Mouse (Mus musculus): ENCODE measurements around the gene Gpa33. TPM values are rescaled to one million over a fixed set of nuclear protein-coding genes. Genes with fewer than 3 reads are reported as not detected.

Gene Gpa33
- total and polyA plus RNA-seq, 3 experiments, result not detected

DNA sequence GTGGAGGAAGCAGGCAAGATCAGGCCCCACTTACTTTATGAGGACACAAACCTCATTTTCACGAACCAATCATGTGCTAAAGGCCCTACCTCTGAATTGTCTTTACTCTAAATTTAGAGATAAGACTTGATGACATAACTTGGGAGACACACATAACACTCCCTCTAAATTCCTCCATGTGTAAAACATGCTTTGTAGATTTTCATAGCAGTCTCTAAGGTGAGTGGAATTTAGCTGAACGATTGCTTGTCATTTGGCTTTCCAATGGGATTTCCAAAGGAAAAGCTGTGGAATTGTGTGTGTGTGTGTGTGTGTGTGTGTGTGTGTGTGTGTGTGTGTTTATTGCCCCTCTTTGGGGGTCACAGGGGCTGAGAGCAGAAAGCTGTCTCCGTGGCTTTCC lies 40.7 kb upstream of the Gpa33 start:
- Histone ChIP-seq H3K79me2 (ENCODE audit: control insufficient read depth, insufficient read depth, low read length, poor library complexity) (no peaks in the 10 kb centered on the region), H3K4me3 (ENCODE audit: control insufficient read depth in 1 of 2, insufficient read depth in 1 of 2, low read depth in 2 of 2, low read length in 2 of 2) (no peak overlapping the region), H3K27ac (ENCODE audit: control insufficient read depth, low read depth, low read length) (no peak overlapping the region), H3K4me1 (ENCODE audit: control insufficient read depth in 1 of 2, insufficient read depth in 2 of 2, low read length in 2 of 2) (no peaks in the 10 kb centered on the region), H3K9me3 (replicated peaks; ENCODE audit: insufficient read depth, low read length) (no peaks in the 10 kb centered on the region), H3K9ac (ENCODE audit: control insufficient read depth, low read depth, low read length, poor library complexity, severe bottlenecking) (no peak overlapping the region), H3K36me3 (ENCODE audit: control insufficient read depth in 1 of 2, insufficient read depth in 2 of 2, low read length in 2 of 2) (no peaks in the 10 kb centered on the region), H3K27me3 (ENCODE audit: control insufficient read depth in 1 of 2, insufficient read depth in 2 of 2, low read length in 2 of 2) (0 out of 4 replicates have a peak, but pooled peaks cover 0 to 1% of the 10 kb centered on the region in 2 experiments)
- TF ChIP-seq TCF12 (IDR thresholded peaks at IDR 0.05; ENCODE audit: low read depth, low read length) (no peak), SIN3A (IDR thresholded peaks at IDR 0.05; ENCODE audit: low read length) (no peak), CTCF (IDR thresholded peaks at IDR 0.05 in 2 of 3, conservative IDR thresholded peaks at IDR 0.05 in 1 of 3; ENCODE audit: control insufficient read depth in 1 of 3, insufficient read depth in 1 of 3, low read depth in 2 of 3, low read length in 3 of 3, poor library complexity in 1 of 3, severe bottlenecking in 1 of 3) (no peak), MAFK (IDR thresholded peaks at IDR 0.05; ENCODE audit: borderline replicate concordance, low read depth, low read length) (no peak), MAZ (IDR thresholded peaks at IDR 0.05; ENCODE audit: low read depth, low read length) (no peak), GATA1 (IDR thresholded peaks at IDR 0.05; ENCODE audit: low read depth, low read length) (no peak), POLR2A (IDR thresholded peaks at IDR 0.05; ENCODE audit: control insufficient read depth in 1 of 2, insufficient read depth in 1 of 2, low read depth in 1 of 2, low read length in 2 of 2, poor library complexity in 1 of 2) (no peak), POLR2AphosphoS2 (IDR thresholded peaks at IDR 0.05; ENCODE audit: low read length) (no peak), ZKSCAN1 (IDR thresholded peaks at IDR 0.05; ENCODE audit: low read depth, low read length) (no peak), RCOR1 (IDR thresholded peaks at IDR 0.05; ENCODE audit: low read depth, low read length) (no peak), ELF1 (IDR thresholded peaks at IDR 0.05; ENCODE audit: low read depth, low read length) (no peak), MEF2A (IDR thresholded peaks at IDR 0.05; ENCODE audit: extremely low read depth, insufficient replicate concordance, low read depth, low read length, poor library complexity, severe bottlenecking) (no peak), ETS1 (IDR thresholded peaks at IDR 0.05; ENCODE audit: low read depth, low read length) (no peak), CHD2 (IDR thresholded peaks at IDR 0.05; ENCODE audit: low read length) (no peak), KAT2A (conservative IDR thresholded peaks at IDR 0.05; ENCODE audit: low read depth, low read length) (no peak), MXI1 (IDR thresholded peaks at IDR 0.05; ENCODE audit: low read depth, low read length) (no peak), MYC (IDR thresholded peaks at IDR 0.05; ENCODE audit: low read depth, low read length) (no peak), EP300 (IDR thresholded peaks at IDR 0.05; ENCODE audit: low read depth in 1 of 2, low read length in 2 of 2) (no peak), RAD21 (IDR thresholded peaks at IDR 0.05; ENCODE audit: low read depth, low read length) (no peak)
- DNase-seq (ENCODE audit: low read depth, low spot score), result no peak

- TF ChIP-seq CHD2 (IDR thresholded peaks at IDR 0.05; ENCODE audit: low read length) (no peak), USF2 (IDR thresholded peaks at IDR 0.05; ENCODE audit: borderline replicate concordance in 1 of 2, insufficient read depth in 1 of 2, low read depth in 1 of 2, low read length in 2 of 2) (no peak), NRF1 (IDR thresholded peaks at IDR 0.05; ENCODE audit: insufficient read depth, low read depth, low read length, poor library complexity, severe bottlenecking) (no peak), ETS1 (IDR thresholded peaks at IDR 0.05; ENCODE audit: low read depth, low read length) (no peak), CTCF (IDR thresholded peaks at IDR 0.05 in 2 of 3, conservative IDR thresholded peaks at IDR 0.05 in 1 of 3; ENCODE audit: control insufficient read depth in 1 of 3, insufficient read depth in 1 of 3, low read depth in 2 of 3, low read length in 3 of 3, poor library complexity in 1 of 3, severe bottlenecking in 1 of 3) (no peak), ZMIZ1 (IDR thresholded peaks at IDR 0.05; ENCODE audit: low read depth, low read length) (no peak), UBTF (IDR thresholded peaks at IDR 0.05; ENCODE audit: borderline replicate concordance, insufficient read depth, low read depth, low read length) (no peak), HCFC1 (IDR thresholded peaks at IDR 0.05; ENCODE audit: low read depth, low read length) (no peak), MAZ (IDR thresholded peaks at IDR 0.05; ENCODE audit: low read depth, low read length) (no peak), TCF12 (IDR thresholded peaks at IDR 0.05; ENCODE audit: low read depth, low read length) (no peak)
- Histone ChIP-seq H3K27ac (ENCODE audit: control insufficient read depth, low read depth, low read length) (no peak overlapping the region), H3K9ac (ENCODE audit: control insufficient read depth, low read depth, low read length, poor library complexity, severe bottlenecking) (no peak overlapping the region), H3K79me2 (ENCODE audit: control insufficient read depth, insufficient read depth, low read length, poor library complexity) (no peaks in the 10 kb centered on the region), H3K4me3 (ENCODE audit: control insufficient read depth in 1 of 2, insufficient read depth in 1 of 2, low read depth in 2 of 2, low read length in 2 of 2) (no peak overlapping the region), H3K36me3 (ENCODE audit: control insufficient read depth in 1 of 2, insufficient read depth in 2 of 2, low read length in 2 of 2) (no peaks in the 10 kb centered on the region), H3K27me3 (ENCODE audit: control insufficient read depth in 1 of 2, insufficient read depth in 2 of 2, low read length in 2 of 2) (0 out of 4 replicates have a peak, but pooled peaks cover 0 to 1% of the 10 kb centered on the region in 2 experiments), H3K9me3 (replicated peaks; ENCODE audit: insufficient read depth, low read length) (no peaks in the 10 kb centered on the region), H3K4me1 (ENCODE audit: control insufficient read depth in 1 of 2, insufficient read depth in 2 of 2, low read length in 2 of 2) (no peaks in the 10 kb centered on the region)
- DNase-seq (ENCODE audit: low read depth, low spot score), result no peak
Observed at GRCm38 (mm10) chr1:166089739-166090138, 40.3 kb upstream of the Gpa33 start.

Measured in MEL (cell line).